In genomic region chr16:21102033-21102432, GRCm38 (mm10) we compare ENCODE assay signal across 6 mouse cellular contexts. TPM values are rescaled to one million over a fixed set of nuclear protein-coding genes. Genes with fewer than 3 reads are reported as not detected.
A peak's percentile ranks its signal among the peaks of the same experiment; 100 is the strongest.
DNase-seq lines count a peak whose midpoint lies in the region; ATAC-seq and TF ChIP-seq lines count a peak whose summit lies in the region.
"Not testable (repeated sequence)": the region's sequence is repeated elsewhere in the genome, so short reads cannot be mapped to it uniquely, and the experiment has no call there.
"Had no signal": no experiment of that assay in that cellular context is flagged by ENCODE, and none has a peak within 500 bp of the region (broad histone marks: within the 10 kb centered on the region; RNA-seq: fewer than 3 reads in every experiment).

No protein-coding gene starts in this region.

- H3K36me3 ChIP-seq in intestine, embryonic 15.5 days; intestine, postnatal 0 days (ENCODE audit: control insufficient read depth, insufficient read depth): not testable (repeated sequence)

- WGBS in intestine, embryonic 15.5 days: 65% methylated on average over 3 of the region's 3 CpGs
- WGBS in intestine, postnatal 0 days: 51% methylated on average over 3 of the region's 3 CpGs

- not testable (repeated sequence) for H3K9ac ChIP-seq in intestine, embryonic 15.5 days; intestine, postnatal 0 days (ENCODE audit: low read depth, low read length)

- DNase-seq in heart, adult 11 months: peak; percentile 55

- not testable (repeated sequence) for H3K9me3 ChIP-seq in intestine, embryonic 15.5 days; intestine, postnatal 0 days (ENCODE audit: control insufficient read depth)

- not testable (repeated sequence) for H3K4me1 ChIP-seq in intestine, embryonic 15.5 days (replicated peaks); intestine, postnatal 0 days (replicated peaks; ENCODE audit: control insufficient read depth, insufficient read depth, low read length)

- not testable (repeated sequence) for TF ChIP-seq CTCF in intestine, postnatal 0 days (IDR thresholded peaks at IDR 0.05; ENCODE audit: low read depth)

- H3K27me3 ChIP-seq in intestine, embryonic 15.5 days (replicated peaks); intestine, postnatal 0 days (replicated peaks; ENCODE audit: control insufficient read depth, insufficient read depth, low read length): not testable (repeated sequence)

- H3K4me3 ChIP-seq in intestine, embryonic 15.5 days (replicated peaks); intestine, postnatal 0 days (ENCODE audit: low read depth, low read length): not testable (repeated sequence)

- 0 out of 2 replicates have a peak, but pooled peaks have one; percentile 51 for ATAC-seq in intestine, embryonic 15.5 days
- ATAC-seq in intestine, postnatal 0 days: peak; percentile 61; the same call in 1 of the 2 replicates

- H3K27ac ChIP-seq in intestine, embryonic 15.5 days; intestine, postnatal 0 days (ENCODE audit: low read depth, low read length): not testable (repeated sequence)

- H3K4me2 ChIP-seq in intestine, embryonic 15.5 days (replicated peaks); intestine, postnatal 0 days (replicated peaks; ENCODE audit: low read depth): not testable (repeated sequence)

RNA-seq across cellular contexts. Expression of gene Teddm3, which starts 51.8 kb away (rescaled TPM):
- polyA plus RNA-seq in intestine, embryonic 15.5 days (2015; fragmentation: Nextera tagmentation; extraction: Ambion mirVana): 0.16 TPM in 1 of 2 replicates, not detected in the other
- polyA plus RNA-seq in intestine, postnatal 0 days (2015; fragmentation: Nextera tagmentation; extraction: Ambion mirVana): 0.17 and 1.2 TPM in 2 replicates
- polyA plus RNA-seq: C2C12, G1E, Patski had no signal
